Mouse (Mus musculus): ENCODE data around the gene Tmc7.

DNA sequence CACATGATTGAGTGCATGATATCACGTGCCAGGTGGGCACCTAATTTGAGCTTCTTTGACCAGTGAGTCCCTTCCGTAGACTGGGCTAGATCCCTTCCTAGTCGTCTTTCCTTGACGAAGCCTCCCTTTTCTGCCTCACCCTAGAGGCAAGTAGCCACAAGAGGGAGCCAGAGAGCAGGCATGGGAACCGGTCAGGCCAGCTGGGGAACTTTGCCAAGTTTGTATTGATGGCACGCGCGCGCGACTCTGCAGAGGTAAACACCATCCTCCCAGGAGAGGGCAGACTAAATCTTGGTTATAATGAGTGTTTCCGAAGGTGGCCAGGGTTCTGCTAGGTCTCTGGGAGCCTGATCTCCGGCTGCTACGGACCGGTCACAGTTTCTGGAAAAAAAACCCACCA is 10.7 kb upstream of the Tmc7 start:
- peak; percentile 88; the same call in 1 of the 2 replicates for TF ChIP-seq CTCF (IDR thresholded peaks at IDR 0.05; ENCODE audit: borderline replicate concordance, insufficient read depth, low read length)
- TF ChIP-seq POLR2A (IDR thresholded peaks at IDR 0.05; ENCODE audit: low read depth, low read length) = no peak

All from embryonic fibroblast, embryonic 13.5 days (primary cell).